Mouse (Mus musculus) heart, postnatal 0 days (tissue): ENCODE data around the gene Dgkz.
A peak's percentile ranks its signal among the peaks of the same experiment; 100 is the strongest.

Experiments used
- CTCF ChIP-seq: IDR thresholded peaks from 2 replicates; pipeline ENCODE4 v1.5.1; 2016; ENCODE audit warnings: antibody characterized with exemption, control low read depth, low read depth
- EP300 ChIP-seq: IDR thresholded peaks from 2 replicates; pipeline ENCODE4 v1.6.1; 2016; ENCODE audit warnings: antibody characterized with exemption, low read depth

DNA sequence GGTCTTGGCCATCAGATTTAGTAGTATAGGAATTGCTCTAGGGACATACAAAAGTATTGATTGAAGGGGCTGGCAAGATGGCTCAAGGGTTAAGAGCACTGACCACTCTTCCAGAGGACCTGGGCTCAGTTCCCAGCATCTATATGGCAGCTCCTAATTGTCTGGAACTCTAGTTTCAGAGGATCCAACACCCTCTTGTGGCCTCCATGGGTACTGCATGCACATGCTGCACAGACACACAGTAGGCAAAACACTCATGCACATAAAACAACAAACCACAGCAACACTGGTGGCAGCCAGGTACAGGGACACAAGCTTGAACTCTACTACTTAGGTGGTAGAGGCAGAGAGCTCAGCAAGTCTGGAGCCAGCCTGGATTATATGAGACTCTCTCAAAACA, 14.1 kb upstream of the Dgkz start:
- TF ChIP-seq CTCF (peak; percentile 15; the same call in 1 of the 2 replicates), EP300 (no peak)
